12 mouse cellular contexts compared by ENCODE assay signal in the genomic region with DNA sequence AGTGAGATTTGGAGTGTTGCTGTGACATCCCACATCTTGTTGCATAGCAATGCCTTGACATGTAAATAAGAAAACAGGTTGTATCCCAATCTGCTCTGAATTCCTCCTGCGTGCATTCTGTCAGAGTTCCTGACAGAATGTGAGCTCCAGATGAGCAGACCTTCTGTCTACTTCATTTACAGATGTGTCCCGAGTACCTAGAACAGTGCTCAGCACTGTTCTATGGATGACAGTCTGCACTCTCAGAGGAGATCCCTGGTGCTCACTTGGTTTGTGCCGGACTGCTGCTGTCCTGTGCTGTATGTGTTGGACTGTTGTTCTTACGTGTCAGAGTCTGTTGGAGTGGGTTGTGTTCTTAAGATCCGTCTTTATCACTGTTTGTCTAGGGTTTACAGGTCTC.
A peak's percentile ranks its signal among the peaks of the same experiment; 100 is the strongest.
DNase-seq lines count a peak whose midpoint lies in the region; ATAC-seq and TF ChIP-seq lines count a peak whose summit lies in the region.
"Had no signal": no experiment of that assay in that cellular context is flagged by ENCODE, and none has a peak within 500 bp of the region (broad histone marks: within the 10 kb centered on the region; RNA-seq: fewer than 3 reads in every experiment).

No protein-coding gene starts in this region.

- peak overlapping the region; percentile 4; the same call in 1 of the 2 replicates for H3K27ac ChIP-seq in heart, embryonic 12.5 days (ENCODE audit: poor library complexity, severe bottlenecking)
- H3K27ac ChIP-seq in left cerebral cortex, adult 2 months, result no peak overlapping the region
- H3K27ac ChIP-seq in forebrain, embryonic 15.5 days (replicated peaks), result no peak overlapping the region
- no peak overlapping the region for H3K27ac ChIP-seq in midbrain, embryonic 15.5 days
- H3K27ac ChIP-seq in cerebellum, adult 2 months (ENCODE audit: insufficient read depth, low read length), result no peak overlapping the region
- H3K27ac ChIP-seq: liver, embryonic 12.5 days had no signal

- no peak for TF ChIP-seq POLR2A in cerebellum, adult 2 months (IDR thresholded peaks at IDR 0.05; ENCODE audit: borderline replicate concordance, insufficient read depth, low read length)

- no peaks in the 10 kb centered on the region for H3K9me3 ChIP-seq in heart, embryonic 12.5 days (replicated peaks)
- no peaks in the 10 kb centered on the region for H3K9me3 ChIP-seq in forebrain, embryonic 15.5 days
- no peaks in the 10 kb centered on the region for H3K9me3 ChIP-seq in midbrain, embryonic 15.5 days
- H3K9me3 ChIP-seq: liver, embryonic 12.5 days had no signal

- no peak for TF ChIP-seq CTCF in left cerebral cortex, adult 2 months (IDR thresholded peaks at IDR 0.05)
- TF ChIP-seq CTCF in cerebellum, adult 2 months (IDR thresholded peaks at IDR 0.05; ENCODE audit: borderline replicate concordance, insufficient read depth, low read depth, low read length), result no peak

- 31% methylated on average over 5 of the region's 5 CpGs for WGBS in heart, embryonic 12.5 days
- 35% methylated on average over 5 of the region's 5 CpGs for WGBS in forebrain, embryonic 15.5 days
- 37% methylated on average over 5 of the region's 5 CpGs for WGBS in midbrain, embryonic 15.5 days
- 70% methylated on average over 5 of the region's 5 CpGs for WGBS in cerebellum, adult 2 months

- no peaks in the 10 kb centered on the region for H3K27me3 ChIP-seq in heart, embryonic 12.5 days (replicated peaks)
- H3K27me3 ChIP-seq in forebrain, embryonic 15.5 days, result no peaks in the 10 kb centered on the region
- H3K27me3 ChIP-seq in midbrain, embryonic 15.5 days (replicated peaks), result no peaks in the 10 kb centered on the region
- no peaks in the 10 kb centered on the region for H3K27me3 ChIP-seq in cerebellum, adult 2 months (ENCODE audit: control insufficient read depth, insufficient read depth, low read length)
- H3K27me3 ChIP-seq: liver, embryonic 12.5 days had no signal

- H3K9ac ChIP-seq in heart, embryonic 12.5 days, result 0 out of 2 replicates have a peak overlapping the region, but pooled peaks have one; percentile 25
- no peak overlapping the region for H3K9ac ChIP-seq in forebrain, embryonic 15.5 days (replicated peaks)
- no peak overlapping the region for H3K9ac ChIP-seq in midbrain, embryonic 15.5 days
- H3K9ac ChIP-seq: liver, embryonic 12.5 days had no signal

- intact Hi-C loops in left cerebral cortex, postnatal 14 days (cut with DNase I), result loop anchor here (10.0 kb wide), 1 partner anchor 587 kb away; no protein-coding TSS in a partner anchor
- intact Hi-C loops in left cerebral cortex, adult 2 months (cut with DNase I), result loop anchor here (10.0 kb wide), 1 partner anchor 587 kb away; no protein-coding TSS in a partner anchor

- no peak for ATAC-seq in heart, embryonic 12.5 days (ENCODE audit: insufficient number of reproducible peaks, low FRiP score)
- peak; percentile 44 for ATAC-seq in forebrain, embryonic 15.5 days (replicated peaks)
- ATAC-seq in midbrain, embryonic 15.5 days (replicated peaks), result 0 out of 2 replicates have a peak, but pooled peaks have one; percentile 40
- ATAC-seq: liver, embryonic 12.5 days had no signal

- no peak overlapping the region for H3K4me3 ChIP-seq in heart, embryonic 12.5 days
- H3K4me3 ChIP-seq in left cerebral cortex, adult 2 months, result no peak overlapping the region
- no peak overlapping the region for H3K4me3 ChIP-seq in forebrain, embryonic 15.5 days
- H3K4me3 ChIP-seq in midbrain, embryonic 15.5 days, result no peak overlapping the region
- H3K4me3 ChIP-seq in cerebellum, adult 2 months (replicated peaks; ENCODE audit: insufficient read depth, low read depth, low read length), result no peak overlapping the region
- H3K4me3 ChIP-seq: liver, embryonic 12.5 days had no signal

- peaks cover 12% of the 10 kb centered on the region for H3K4me1 ChIP-seq in heart, embryonic 12.5 days (replicated peaks)
- peaks cover 8% of the 10 kb centered on the region; the same call in 1 of the 2 replicates for H3K4me1 ChIP-seq in forebrain, embryonic 15.5 days
- H3K4me1 ChIP-seq in midbrain, embryonic 15.5 days, result no peaks in the 10 kb centered on the region
- no peaks in the 10 kb centered on the region for H3K4me1 ChIP-seq in cerebellum, adult 2 months (ENCODE audit: control insufficient read depth, insufficient read depth, low read length)

- H3K4me2 ChIP-seq in heart, embryonic 12.5 days, result no peak overlapping the region
- no peak overlapping the region for H3K4me2 ChIP-seq in forebrain, embryonic 15.5 days (replicated peaks)
- H3K4me2 ChIP-seq in midbrain, embryonic 15.5 days, result no peak overlapping the region
- H3K4me2 ChIP-seq: liver, embryonic 12.5 days had no signal

- no peaks in the 10 kb centered on the region for H3K36me3 ChIP-seq in heart, embryonic 12.5 days
- no peaks in the 10 kb centered on the region for H3K36me3 ChIP-seq in forebrain, embryonic 15.5 days
- H3K36me3 ChIP-seq in midbrain, embryonic 15.5 days (replicated peaks), result no peaks in the 10 kb centered on the region
- H3K36me3 ChIP-seq: liver, embryonic 12.5 days had no signal

- DNase-seq in heart, adult 8-10 months (ENCODE audit: low spot score), result no peak
- peak; percentile 4 to 18 for DNase-seq in left cerebral cortex, postnatal 14 days (ENCODE audit: low spot score in 2 of 2)
- no peak for DNase-seq in left cerebral cortex, adult 2 months (ENCODE audit: extremely low spot score in 1 of 2, low spot score in 2 of 2)
- DNase-seq in cerebellum, adult 2 months, result no peak
- DNase-seq in frontal cortex, postnatal 14 days (ENCODE audit: low spot score in 2 of 2), result no peak
- DNase-seq: adrenal gland, postnatal 10 days; B cell, adult 2 months; cerebellum, adult 9-10 months had no signal

Comparison
In these comparisons a context has a peak if more than half of its experiments do, and no peak if none do; other contexts are left out.
1. DNase-seq: peak in left cerebral cortex, postnatal 14 days (2 of 2); none in heart, adult 8-10 months (single experiment), left cerebral cortex, adult 2 months (0 of 2), cerebellum, adult 2 months (0 of 2) and frontal cortex, postnatal 14 days (0 of 2).